Mouse (Mus musculus) kidney, adult 2 months (tissue): Measurements from ENCODE around the gene Zfp668.

Source experiments
- CTCF ChIP-seq: fragments of 200-500 bp; conservative IDR thresholded peaks from 2 replicates; pipeline ENCODE4 v1.5.1; 2011; ENCODE audit warnings: low read depth, mild to moderate bottlenecking, control low read depth, low read length, moderate library complexity, mixed read lengths; ENCODE audit not compliant: insufficient read depth, insufficient read length
- POLR2A ChIP-seq: fragments of 200-500 bp; IDR thresholded peaks from one replicate; pipeline ENCODE4 v1.6.1; 2011; ENCODE audit warnings: low read depth, low read length, control low read depth

DNA sequence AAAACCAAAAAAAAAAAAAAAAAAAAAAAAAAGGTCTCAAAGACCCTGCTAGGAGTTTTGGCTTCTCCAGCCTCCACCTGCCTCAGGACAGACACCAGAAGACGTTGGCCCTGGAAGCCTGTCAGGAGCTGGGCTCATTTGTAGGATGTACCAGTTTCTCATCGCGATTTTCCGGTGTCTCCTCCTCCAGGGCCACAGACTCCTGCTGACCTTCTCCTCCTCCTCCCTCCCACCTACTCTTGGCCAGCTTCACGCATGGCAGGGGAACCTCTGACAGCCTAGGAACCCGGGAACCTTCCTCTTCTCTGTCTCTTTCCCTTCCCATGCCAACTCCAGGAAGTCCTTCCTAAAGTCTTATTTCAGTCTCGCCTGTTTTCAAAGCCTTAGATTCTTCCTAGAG lies 59.6 kb downstream of the Zfp668 start:
- TF ChIP-seq CTCF (no peak), POLR2A (no peak)
